Mouse (Mus musculus) ZHBTc4 (cell line): ENCODE measurements around the gene Misp.

ENCODE experiments used
- DNase-seq: peaks from one replicate; pipeline ENCODE4 v3.0.0-alpha.2; 2011; ENCODE audit warnings: low read depth, low spot score

Gene Misp

GRCm38 (mm10) chr10:79854801-79855541 lies 34.2 kb downstream of the Misp start:
- DNase-seq = peak; percentile 90

- DNase-seq = peak; percentile 79
Measured at GRCm38 (mm10) chr10:79855558-79856184, 34.9 kb downstream of the Misp start.

GRCm38 (mm10) chr10:79856280-79856679 lies 35.5 kb downstream of the Misp start:
- DNase-seq = no peak

- DNase-seq = no peak
Measured at GRCm38 (mm10) chr10:79856704-79857451, 36.1 kb downstream of the Misp start.

- DNase-seq = no peak
Measured at GRCm38 (mm10) chr10:79857452-79857811, 36.6 kb downstream of the Misp start.

GRCm38 (mm10) chr10:79857894-79858293 lies 37.1 kb downstream of the Misp start:
- DNase-seq = no peak

- DNase-seq = no peak
Measured at GRCm38 (mm10) chr10:79858416-79859074, 37.8 kb downstream of the Misp start.

- no peak for DNase-seq
Measured at GRCm38 (mm10) chr10:79859116-79859515, 38.3 kb downstream of the Misp start.

- DNase-seq = no peak
Measured at GRCm38 (mm10) chr10:79860079-79860911, 39.5 kb downstream of the Misp start.

GRCm38 (mm10) chr10:79861230-79862048 lies 40.6 kb downstream of the Misp start:
- DNase-seq = peak; percentile 91

- no peak for DNase-seq
Measured at GRCm38 (mm10) chr10:79862049-79862788, 41.4 kb downstream of the Misp start.

- no peak for DNase-seq
Measured at GRCm38 (mm10) chr10:79862925-79863324, 42.1 kb downstream of the Misp start.

GRCm38 (mm10) chr10:79864351-79865188 lies 43.8 kb downstream of the Misp start:
- no peak for DNase-seq

- DNase-seq = no peak
Measured at GRCm38 (mm10) chr10:79865189-79865601, 44.4 kb downstream of the Misp start.

GRCm38 (mm10) chr10:79865801-79866295 lies 45.1 kb downstream of the Misp start:
- peak; percentile 48 for DNase-seq

GRCm38 (mm10) chr10:79866601-79867000 lies 45.8 kb downstream of the Misp start:
- DNase-seq = no peak

GRCm38 (mm10) chr10:79871845-79872244 lies 51.1 kb downstream of the Misp start:
- DNase-seq = no peak

- no peak for DNase-seq
Measured at GRCm38 (mm10) chr10:79872862-79873261, 52.1 kb downstream of the Misp start.
